Mouse (Mus musculus) cerebellum, adult 2 months (tissue): ENCODE measurements at regions not wholly inside any gene's neighbourhood (a gene's known extent, or its start where the extent isn't known, plus 50 kb on each side); places are given as distances from the start of the nearest gene placed in this dataset.

Experiments
- CTCF ChIP-seq: fragments of 200-500 bp; IDR thresholded peaks from 2 replicates; pipeline ENCODE4 v1.5.1; 2011; ENCODE audit warnings: low read depth, mild to moderate bottlenecking, control low read depth, low read length, moderate library complexity, borderline replicate concordance; ENCODE audit not compliant: insufficient read depth
- POLR2A ChIP-seq: fragments of 200-500 bp; IDR thresholded peaks from 2 replicates; pipeline ENCODE4 v1.6.1; 2011; ENCODE audit warnings: low read length, control low read depth, borderline replicate concordance; ENCODE audit not compliant: insufficient read depth

GRCm38 (mm10) chr13:5987491-5987890, 126.2 kb downstream of the Klf6 start:
- TF ChIP-seq CTCF: no peak
- TF ChIP-seq POLR2A: no peak
